Mouse (Mus musculus) testis, adult 2 months (tissue): ENCODE results near the gene Ppat.

ENCODE experiments used
- CTCF ChIP-seq: fragments of 200-500 bp; IDR thresholded peaks from 2 replicates; pipeline ENCODE4 v1.5.1; 2012; ENCODE audit warnings: low read depth, mild to moderate bottlenecking, inconsistent platforms, low read length, moderate library complexity; ENCODE audit not compliant: control insufficient read depth, insufficient read depth, insufficient replicate concordance
- POLR2A ChIP-seq: fragments of 200-500 bp; IDR thresholded peaks from 2 replicates; pipeline ENCODE4 v1.6.1; 2012; ENCODE audit warnings: low read depth, mild to moderate bottlenecking, inconsistent platforms, low read length, moderate library complexity; ENCODE audit not compliant: control insufficient read depth

DNA sequence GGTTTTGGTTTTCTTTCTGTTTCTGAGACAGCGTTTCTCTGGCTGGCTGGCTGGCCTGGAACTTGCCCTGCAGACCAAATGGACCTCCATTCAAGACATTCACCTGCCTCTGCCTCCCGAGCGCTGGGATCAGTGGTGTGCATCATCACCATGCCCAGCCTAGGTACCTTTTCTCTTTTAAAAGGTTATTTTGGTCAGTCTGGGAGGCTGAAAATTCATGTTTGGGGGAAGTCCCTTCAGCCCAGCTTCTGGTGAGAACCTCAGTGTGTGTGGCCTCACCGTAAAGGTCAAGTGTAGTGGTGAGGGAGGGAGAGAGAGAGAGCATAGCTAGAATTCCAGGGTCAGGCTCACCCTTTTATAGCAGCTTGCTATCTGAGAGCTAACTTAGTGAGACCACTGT lies 3.6 kb downstream of the Ppat start:
- TF ChIP-seq POLR2A (no peak), CTCF (no peak)
